Mouse (Mus musculus): ENCODE data around the gene Tnnt2. TPM values are rescaled to one million over a fixed set of nuclear protein-coding genes. Genes with fewer than 3 reads are reported as not detected.

Tnnt2 gene
- total RNA-seq, 2 experiments from 2014 or later, result 7,447 to 7,490 TPM

- intact Hi-C loops (cut with DNase I), result no loop called here
- no peak for DNase-seq
Observed at GRCm38 (mm10) chr1:135891424-135892216, 55.5 kb downstream of the Tnnt2 start.

GRCm38 (mm10) chr1:135892233-135892632, 56.1 kb downstream of the Tnnt2 start:
- intact Hi-C loops (cut with DNase I), result no loop called here
- no peak for DNase-seq

- intact Hi-C loops (cut with DNase I), result no loop called here
- DNase-seq, result no peak
Observed at GRCm38 (mm10) chr1:135892764-135893163, 56.6 kb downstream of the Tnnt2 start.

- DNase-seq, result no peak
- intact Hi-C loops (cut with DNase I), result no loop called here
Observed at GRCm38 (mm10) chr1:135893377-135893776, 57.2 kb downstream of the Tnnt2 start.

GRCm38 (mm10) chr1:135895367-135895766, 59.2 kb downstream of the Tnnt2 start:
- DNase-seq, result no peak
- intact Hi-C loops (cut with DNase I), result no loop called here

GRCm38 (mm10) chr1:135899295-135899694, 63.1 kb downstream of the Tnnt2 start:
- intact Hi-C loops (cut with DNase I), result no loop called here
- no peak for DNase-seq

- no peak for DNase-seq
- intact Hi-C loops (cut with DNase I), result no loop called here
Observed at GRCm38 (mm10) chr1:135899991-135900515, 63.9 kb downstream of the Tnnt2 start.

Other genes with a start within 250 kb of the Tnnt2 start
- gene Nav1, start 229.1 kb upstream of the Tnnt2 start, total RNA-seq (2021), result 10 to 100 TPM; 34.3 to 42.8 TPM
- 100 to 1,000 TPM; 107 to 117 TPM for gene Csrp1, start 116.3 kb upstream of the Tnnt2 start, total RNA-seq (2021)
- gene Phlda3, start 70.2 kb upstream of the Tnnt2 start, total RNA-seq (2021), result 10 to 100 TPM; 35.4 to 36.7 TPM
- gene Tnni1, start 56.9 kb upstream of the Tnnt2 start, total RNA-seq (2021), result 100 to 1,000 TPM; 610 to 792 TPM
- gene Lad1, start 17.8 kb upstream of the Tnnt2 start, total RNA-seq (2021), result 10 to 100 TPM in 1 of 2 experiments, 1 to 10 TPM in 1; 9.4 to 10.8 TPM
- under 1 TPM; 0.10 to 0.14 TPM for gene Pkp1, start 82.9 kb downstream of the Tnnt2 start, total RNA-seq (2021)
- under 1 TPM; 0.05 TPM for gene Igfn1, start 170.0 kb downstream of the Tnnt2 start, total RNA-seq (2021)
- 10 to 100 TPM; 23.8 to 26.1 TPM for gene Tmem9, start 171.8 kb downstream of the Tnnt2 start, total RNA-seq (2021)
- gene Ascl5, start 214.4 kb downstream of the Tnnt2 start, total RNA-seq (2021), result not detected
- gene Cacna1s, start 216.4 kb downstream of the Tnnt2 start, total RNA-seq (2021), result 1 to 10 TPM in 1 of 2 experiments, under 1 TPM in 1; 0.94 to 1.2 TPM